Comparison of ENCODE assay signal across 12 mouse cellular contexts in the genomic region with DNA sequence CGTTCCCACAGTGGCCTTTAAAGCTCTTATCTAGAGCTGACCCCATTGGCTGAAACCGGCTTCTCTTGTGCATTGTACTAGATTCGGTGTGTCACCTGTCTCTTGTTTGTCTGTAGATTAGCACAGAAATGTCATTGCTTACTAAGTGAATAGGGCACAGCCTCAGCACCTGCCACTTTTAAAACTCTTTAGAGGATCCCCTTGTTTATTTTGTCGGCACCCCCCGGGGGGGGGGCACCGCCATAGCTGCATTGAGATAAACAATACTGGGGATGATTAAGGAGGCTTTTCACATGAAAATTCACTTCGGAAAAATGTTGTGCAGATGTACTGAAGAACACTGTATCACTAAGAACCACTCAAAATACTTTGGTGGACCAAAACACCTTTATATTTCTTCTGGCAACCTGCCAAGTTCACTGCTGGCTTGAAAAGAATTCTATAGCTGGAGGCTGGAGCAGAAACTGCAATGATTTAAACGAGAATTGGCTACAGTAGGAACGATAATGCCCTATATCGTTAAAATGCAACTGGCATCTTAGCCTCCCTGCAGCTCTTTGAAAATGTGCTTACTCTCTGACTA.
A peak's percentile ranks its signal among the peaks of the same experiment; 100 is the strongest.
DNase-seq lines count a peak whose midpoint lies in the region; ATAC-seq and TF ChIP-seq lines count a peak whose summit lies in the region.
"Had no signal": no experiment of that assay in that cellular context is flagged by ENCODE, and none has a peak within 500 bp of the region (broad histone marks: within the 10 kb centered on the region; RNA-seq: fewer than 3 reads in every experiment).

No protein-coding gene starts in this region.

- TF ChIP-seq CTCF in intestine, postnatal 0 days (IDR thresholded peaks at IDR 0.05; ENCODE audit: low read depth), result no peak
- no peak for TF ChIP-seq CTCF in midbrain, postnatal 0 days (IDR thresholded peaks at IDR 0.05)

- H3K4me3 ChIP-seq in intestine, embryonic 14.5 days (ENCODE audit: low read depth, low read length), result no peak overlapping the region
- no peak overlapping the region for H3K4me3 ChIP-seq in intestine, postnatal 0 days (ENCODE audit: low read depth, low read length)
- H3K4me3 ChIP-seq in embryonic facial prominence, embryonic 13.5 days, result no peak overlapping the region
- no peak overlapping the region for H3K4me3 ChIP-seq in midbrain, postnatal 0 days (ENCODE audit: low read depth, low read length)

- no peaks in the 10 kb centered on the region for H3K9me3 ChIP-seq in intestine, embryonic 14.5 days (ENCODE audit: control insufficient read depth, low read length)
- H3K9me3 ChIP-seq in intestine, postnatal 0 days (ENCODE audit: control insufficient read depth), result no peaks in the 10 kb centered on the region
- no peaks in the 10 kb centered on the region for H3K9me3 ChIP-seq in embryonic facial prominence, embryonic 13.5 days
- H3K9me3 ChIP-seq in midbrain, postnatal 0 days (ENCODE audit: low read length), result no peaks in the 10 kb centered on the region

- no peak overlapping the region for H3K9ac ChIP-seq in intestine, embryonic 14.5 days (ENCODE audit: low read length)
- no peak overlapping the region for H3K9ac ChIP-seq in intestine, postnatal 0 days (ENCODE audit: low read depth, low read length)
- H3K9ac ChIP-seq in embryonic facial prominence, embryonic 13.5 days, result no peak overlapping the region
- H3K9ac ChIP-seq in midbrain, postnatal 0 days (replicated peaks; ENCODE audit: low read length, poor library complexity, severe bottlenecking), result no peak overlapping the region

- H3K4me1 ChIP-seq in intestine, embryonic 14.5 days (replicated peaks; ENCODE audit: control insufficient read depth, insufficient read depth, low read length), result peaks cover 5% of the 10 kb centered on the region; the same call in 1 of the 2 replicates
- no peaks in the 10 kb centered on the region for H3K4me1 ChIP-seq in intestine, postnatal 0 days (replicated peaks; ENCODE audit: control insufficient read depth, insufficient read depth, low read length)
- H3K4me1 ChIP-seq in embryonic facial prominence, embryonic 13.5 days, result peaks cover 14% of the 10 kb centered on the region
- H3K4me1 ChIP-seq in midbrain, postnatal 0 days (ENCODE audit: insufficient read depth, low read length), result 0 out of 2 replicates have a peak, but pooled peaks cover 4% of the 10 kb centered on the region

- DNase-seq in intestine, embryonic 14.5 days (ENCODE audit: low spot score), result no peak
- DNase-seq in forelimb bud, embryonic 11.5 days (ENCODE audit: low read depth, low spot score), result peak; percentile 72
- DNase-seq in midbrain, postnatal 0 days (ENCODE audit: low spot score), result peak; percentile 77
- DNase-seq in thymus, postnatal 0 days (ENCODE audit: low spot score), result no peak
- no peak for DNase-seq in cerebellum, adult 9-10 months
- DNase-seq: cerebellum, adult 2 months; left cerebral cortex, postnatal 4 days; right cerebral cortex, postnatal 25 days had no signal

- no peak for ATAC-seq in intestine, embryonic 14.5 days (replicated peaks; ENCODE audit: low FRiP score, low TSS enrichment, low read depth)
- ATAC-seq in intestine, postnatal 0 days, result no peak
- ATAC-seq in embryonic facial prominence, embryonic 13.5 days (ENCODE audit: insufficient number of reproducible peaks, insufficient read depth, low FRiP score, low TSS enrichment, low read depth), result no peak
- no peak for ATAC-seq in midbrain, postnatal 0 days (ENCODE audit: low FRiP score)
- ATAC-seq in megakaryocyte-erythroid progenitor cell, adult 5-6 weeks (replicated peaks; ENCODE audit: low FRiP score, low TSS enrichment, poor library complexity, severe bottlenecking), result no peak
- ATAC-seq: inflammation-experienced regulatory T-cells, adult 6 months had no signal

- no peaks in the 10 kb centered on the region for H3K36me3 ChIP-seq in intestine, embryonic 14.5 days (ENCODE audit: control insufficient read depth, insufficient read depth, low read length)
- H3K36me3 ChIP-seq in intestine, postnatal 0 days (ENCODE audit: control insufficient read depth, insufficient read depth), result no peaks in the 10 kb centered on the region
- H3K36me3 ChIP-seq in embryonic facial prominence, embryonic 13.5 days, result no peaks in the 10 kb centered on the region
- H3K36me3 ChIP-seq in midbrain, postnatal 0 days (ENCODE audit: insufficient read depth, low read length), result no peaks in the 10 kb centered on the region

- peak overlapping the region; percentile 26; the same call in 1 of the 2 replicates for H3K4me2 ChIP-seq in intestine, embryonic 14.5 days (ENCODE audit: low read length)
- H3K4me2 ChIP-seq in intestine, postnatal 0 days (replicated peaks; ENCODE audit: low read depth), result no peak overlapping the region
- H3K4me2 ChIP-seq in embryonic facial prominence, embryonic 13.5 days, result peak overlapping the region; percentile 14; the same call in 1 of the 2 replicates
- peak overlapping the region; percentile 10 for H3K4me2 ChIP-seq in midbrain, postnatal 0 days (ENCODE audit: low read depth, low read length, poor library complexity, severe bottlenecking)

- H3K27ac ChIP-seq in intestine, embryonic 14.5 days (ENCODE audit: low read depth), result no peak overlapping the region
- no peak overlapping the region for H3K27ac ChIP-seq in intestine, postnatal 0 days (ENCODE audit: low read depth, low read length)
- no peak overlapping the region for H3K27ac ChIP-seq in embryonic facial prominence, embryonic 13.5 days
- H3K27ac ChIP-seq in midbrain, postnatal 0 days (ENCODE audit: low read depth, low read length), result peak overlapping the region; percentile 39

- H3K27me3 ChIP-seq in intestine, embryonic 14.5 days (replicated peaks; ENCODE audit: control insufficient read depth, insufficient read depth, low read length), result no peaks in the 10 kb centered on the region
- H3K27me3 ChIP-seq in intestine, postnatal 0 days (replicated peaks; ENCODE audit: control insufficient read depth, insufficient read depth, low read length), result no peaks in the 10 kb centered on the region
- H3K27me3 ChIP-seq in embryonic facial prominence, embryonic 13.5 days, result no peaks in the 10 kb centered on the region
- H3K27me3 ChIP-seq in midbrain, postnatal 0 days (ENCODE audit: insufficient read depth, low read length), result no peaks in the 10 kb centered on the region

- WGBS in intestine, embryonic 14.5 days, result 14% methylated on average over 10 of the region's 10 CpGs
- 10% methylated on average over 10 of the region's 10 CpGs for WGBS in intestine, postnatal 0 days
- WGBS in embryonic facial prominence, embryonic 13.5 days, result 16% methylated on average over 10 of the region's 10 CpGs
- 5% methylated on average over 10 of the region's 10 CpGs for WGBS in midbrain, postnatal 0 days

Comparison
In these comparisons a context has a peak if more than half of its experiments do, and no peak if none do; other contexts are left out.
1. DNase-seq: peak in forelimb bud, embryonic 11.5 days (single experiment) and midbrain, postnatal 0 days (single experiment); none in intestine, embryonic 14.5 days (single experiment), thymus, postnatal 0 days (single experiment) and cerebellum, adult 9-10 months (single experiment).